Mouse (Mus musculus) heart, embryonic 14.5 days (tissue): Measurements from ENCODE around the gene B9d2. TPM values are rescaled to one million over a fixed set of nuclear protein-coding genes. Genes with fewer than 3 reads are reported as not detected.

Source experiments
- polyA plus RNA-seq: library from polyadenylated mRNA; unstranded; fragments of >200 nt; fragmentation: Nextera tagmentation; extraction: Ambion mirVana; gene quantifications from 2 replicates; pipeline ENCODE4 v1.2.1, GENCODE M21; 2014

The B9d2 gene
- polyA plus RNA-seq, 1 experiment from 2014 or later = 30.5 TPM

Other genes with a start within 250 kb of the B9d2 start
- 3.9 and 4.5 TPM in 2 replicates for gene Ceacam1, start 203.2 kb upstream of the B9d2 start, polyA plus RNA-seq
- gene Ceacam2, start 140.9 kb upstream of the B9d2 start, polyA plus RNA-seq = 0.20 TPM in 1 of 2 replicates, not detected in the other
- gene Erich4, start 64.9 kb upstream of the B9d2 start, polyA plus RNA-seq = not detected in 2 replicates
- 62.7 and 66.3 TPM in 2 replicates for gene Dmac2, start 61.4 kb upstream of the B9d2 start, polyA plus RNA-seq
- gene B3gnt8, start 54.1 kb upstream of the B9d2 start, polyA plus RNA-seq = 3.2 and 3.5 TPM in 2 replicates
- 46.8 and 55.5 TPM in 2 replicates for gene Bckdha, start 21.8 kb upstream of the B9d2 start, polyA plus RNA-seq
- 33.9 and 35.8 TPM in 2 replicates for gene Exosc5, start 21.6 kb upstream of the B9d2 start, polyA plus RNA-seq
- 1.6 and 2.2 TPM in 2 replicates for gene Tmem91, start 5.6 kb upstream of the B9d2 start, polyA plus RNA-seq
- 3.5 and 4.5 TPM in 2 replicates for gene Tgfb1, start 6.2 kb downstream of the B9d2 start, polyA plus RNA-seq
- gene Ccdc97, start 38.3 kb downstream of the B9d2 start, polyA plus RNA-seq = 23.4 and 24.5 TPM in 2 replicates
- gene Hnrnpul1, start 74.0 kb downstream of the B9d2 start, polyA plus RNA-seq = 47.2 and 50.9 TPM in 2 replicates
- gene Axl, start 107.9 kb downstream of the B9d2 start, polyA plus RNA-seq = 38.9 and 42.1 TPM in 2 replicates
- 3.0 and 3.1 TPM in 2 replicates for gene Cyp2s1, start 136.1 kb downstream of the B9d2 start, polyA plus RNA-seq
- not detected in 2 replicates for gene Cyp2b10, start 216.8 kb downstream of the B9d2 start, polyA plus RNA-seq